Mouse (Mus musculus): ENCODE measurements around the gene Flcn.
A peak's percentile ranks its signal among the peaks of the same experiment; 100 is the strongest.
"Not testable (repeated sequence)": the region's sequence is repeated elsewhere in the genome, so short reads cannot be mapped to it uniquely, and the experiment has no call there.

The Flcn gene

DNA sequence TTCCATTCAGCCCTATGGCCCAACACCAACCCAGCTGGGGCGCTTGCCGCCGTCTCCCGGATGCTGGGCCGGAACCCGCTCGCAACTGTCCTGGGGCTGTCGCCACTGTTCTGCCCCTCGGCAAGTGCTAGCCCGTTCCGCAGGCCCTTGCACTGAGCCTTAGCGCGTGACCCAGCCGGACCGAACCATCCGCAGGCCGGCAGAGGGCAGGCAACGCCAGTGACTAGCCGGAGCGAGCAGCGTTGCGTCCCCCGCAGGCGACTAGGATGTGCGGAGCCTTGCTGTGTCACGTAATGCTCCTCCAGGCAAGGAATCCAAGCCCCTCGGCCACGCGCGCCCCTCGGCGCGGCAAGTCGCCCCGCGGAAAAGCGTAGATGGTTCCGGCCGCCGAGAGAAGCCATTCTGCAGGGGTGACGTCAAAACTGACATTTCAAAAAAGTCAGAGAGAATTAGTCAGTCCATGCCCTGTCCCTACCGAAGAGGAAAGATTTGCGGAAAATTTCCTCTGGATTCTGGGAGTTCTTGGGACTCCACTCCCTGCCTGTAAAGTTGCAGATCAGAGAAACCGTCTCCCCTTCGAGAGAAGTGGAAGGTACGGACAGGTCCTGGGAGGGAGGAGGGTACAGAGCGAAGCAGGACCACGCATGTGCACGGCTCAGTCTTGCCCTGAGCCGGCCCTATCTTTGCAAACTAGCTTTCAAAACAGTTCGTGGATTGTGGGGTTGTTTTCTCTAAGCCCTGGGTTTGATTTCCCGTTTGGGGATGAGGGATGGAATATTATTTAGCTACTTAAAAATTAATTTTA is at the start of gene Flcn:
TSS of gene Flcn (minus strand) at position 347 of the 805 bp plus-strand sequence.
- peak; percentile 82 for DNase-seq

- DNase-seq, result no peak
These were observed 43.0 kb upstream of the Flcn start for GRCm38 (mm10) chr11:59852865-59853264.

- DNase-seq, result peak; percentile 73
These were observed 38.4 kb upstream of the Flcn start for GRCm38 (mm10) chr11:59847891-59848884.

DNA sequence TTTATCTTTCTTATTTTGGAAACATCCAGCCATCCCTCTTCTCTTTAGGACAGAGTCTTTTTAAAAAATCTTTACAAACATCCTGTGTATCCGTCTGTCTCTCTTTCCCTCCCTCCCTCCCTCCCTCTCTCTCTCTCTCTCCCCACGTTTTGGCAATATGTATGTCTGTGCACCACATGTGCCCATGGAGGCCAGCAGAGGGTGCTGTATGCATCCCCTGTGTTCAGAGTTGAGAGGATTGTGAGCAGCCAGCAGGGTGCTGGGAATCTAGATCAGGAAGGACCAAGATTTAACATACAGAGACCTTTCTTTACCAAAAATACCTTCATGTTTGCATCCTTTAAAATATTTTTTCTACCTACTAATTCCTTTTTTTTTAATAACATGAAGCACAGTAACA is 37.3 kb upstream of the Flcn start:
- peak; percentile 72 for DNase-seq

GRCm38 (mm10) chr11:59846311-59846710 is 36.5 kb upstream of the Flcn start:
- DNase-seq, result no peak

GRCm38 (mm10) chr11:59839459-59840126 is 29.8 kb upstream of the Flcn start, which contains the start of gene Cops3:
Cops3 (minus strand) TSS chr11:59839838.
- DNase-seq, result peak; percentile 97

DNA sequence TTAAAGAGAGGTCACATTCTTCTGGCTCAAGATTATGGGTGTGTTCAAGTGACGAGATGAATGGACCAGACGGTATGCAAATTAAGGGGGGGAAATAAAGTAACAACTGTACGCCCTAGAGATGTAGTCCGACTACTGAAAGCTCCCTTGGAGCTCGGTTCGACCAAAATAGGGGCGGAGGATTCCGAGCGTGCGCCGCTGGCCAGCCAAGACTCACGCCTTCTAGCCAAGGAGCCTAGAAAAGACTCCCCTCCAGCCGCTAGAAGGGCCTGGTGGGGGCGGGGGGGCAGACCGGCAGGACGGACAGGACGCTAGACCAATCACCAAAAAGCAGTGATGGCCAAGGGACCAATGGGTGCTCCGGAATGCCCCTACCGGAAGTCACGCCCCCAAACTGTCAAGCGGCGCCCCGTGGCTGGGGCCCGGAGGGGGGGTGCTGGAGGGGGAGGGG is 29.2 kb upstream of the Flcn start, which contains the start of gene Nt5m:
TSS of gene Nt5m (plus strand) at position 440 of the 451 bp plus-strand sequence.
- DNase-seq, result peak; percentile 96

- DNase-seq, result no peak
These were observed 28.6 kb upstream of the Flcn start for GRCm38 (mm10) chr11:59838426-59838825.

GRCm38 (mm10) chr11:59837789-59838188 is 28.0 kb upstream of the Flcn start:
- not testable (repeated sequence) for DNase-seq

DNA sequence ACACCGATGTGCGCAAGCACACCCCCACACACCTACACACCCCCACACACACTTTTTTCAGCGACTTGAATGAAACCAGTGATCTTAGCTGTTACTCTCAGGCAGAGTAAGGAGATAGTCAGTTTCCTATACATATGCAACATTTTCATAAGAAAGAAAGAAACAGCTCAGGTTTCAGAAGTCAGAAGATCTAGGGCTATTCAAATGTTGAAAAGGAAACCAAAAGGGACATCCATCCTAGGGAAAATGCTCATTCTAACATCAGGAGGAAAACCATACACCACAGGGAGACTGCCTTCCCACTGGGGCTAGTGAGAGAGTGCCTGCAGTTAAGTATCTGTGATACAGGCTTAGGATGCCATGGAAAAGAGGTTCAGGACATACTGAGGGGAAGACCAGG is 11.8 kb upstream of the Flcn start:
- DNase-seq, result no peak

DNA sequence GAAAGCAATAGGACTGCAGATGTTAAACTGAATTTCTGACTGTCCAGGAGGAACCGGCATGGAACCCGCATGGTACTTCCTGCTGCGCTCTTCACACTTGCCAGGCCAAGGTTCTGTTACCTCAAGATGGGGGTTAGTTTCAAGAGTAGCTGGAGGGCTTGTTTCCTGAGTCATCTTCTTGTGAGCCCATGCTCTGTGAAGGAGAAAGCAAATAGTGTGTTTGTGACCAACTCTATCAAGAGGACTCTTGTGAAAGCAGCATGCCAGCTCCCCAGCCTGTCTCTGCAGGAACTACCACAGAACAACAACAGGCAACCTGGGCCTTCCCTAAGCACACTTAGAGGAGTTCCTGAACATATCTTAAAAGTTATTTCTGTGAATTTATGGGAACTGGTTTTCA is 8.1 kb upstream of the Flcn start:
- DNase-seq, result no peak

DNA sequence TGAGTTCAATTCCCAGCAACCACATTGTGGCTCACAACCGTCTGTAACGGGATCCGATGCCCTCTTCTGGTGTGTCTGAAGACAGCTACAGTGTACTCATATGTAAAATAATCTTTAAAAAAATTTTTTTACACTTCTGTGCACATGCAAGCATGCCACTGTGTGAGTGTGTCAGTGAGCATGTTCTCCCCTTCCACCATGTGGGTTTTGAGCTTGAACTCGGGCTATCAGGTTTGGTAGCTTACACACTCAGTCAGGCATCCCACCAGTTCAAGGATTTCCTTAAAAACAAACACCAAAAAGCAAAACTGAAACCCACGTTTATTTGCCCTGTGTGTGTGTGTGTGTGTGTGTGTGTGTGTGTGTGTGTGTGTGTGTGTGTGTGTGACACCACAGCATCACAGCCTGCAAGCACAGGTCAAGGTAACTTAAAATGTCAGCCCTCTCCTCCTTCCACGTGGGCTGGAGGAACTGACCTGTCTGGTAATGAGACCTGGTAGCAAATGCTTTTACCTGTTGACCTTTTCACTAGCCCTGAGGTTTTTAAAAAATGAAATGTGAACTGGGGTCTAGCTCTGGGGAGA is 5.8 kb upstream of the Flcn start:
- DNase-seq, result no peak

- no peak for DNase-seq
These were observed 5.1 kb upstream of the Flcn start for GRCm38 (mm10) chr11:59814936-59815335.

DNA sequence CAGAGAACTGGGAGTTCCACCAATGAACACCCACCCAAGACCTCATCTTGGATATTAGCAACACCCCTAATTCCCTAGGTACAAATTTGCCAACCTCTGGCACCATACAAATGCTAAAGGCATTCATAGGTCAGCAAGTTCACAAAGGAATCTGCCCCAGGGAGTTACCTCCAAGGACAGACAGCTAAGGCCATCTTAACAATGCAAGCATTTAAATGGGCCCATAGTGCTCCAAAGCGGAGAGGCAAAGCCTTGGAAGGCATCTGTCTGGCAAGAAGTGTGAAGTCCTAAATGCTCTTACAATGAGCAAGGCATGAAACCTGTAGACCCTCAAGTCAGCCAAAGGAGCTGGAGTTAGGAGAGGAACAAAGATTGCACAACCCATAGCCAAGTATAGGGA is 4.5 kb upstream of the Flcn start:
- DNase-seq, result no peak

DNA sequence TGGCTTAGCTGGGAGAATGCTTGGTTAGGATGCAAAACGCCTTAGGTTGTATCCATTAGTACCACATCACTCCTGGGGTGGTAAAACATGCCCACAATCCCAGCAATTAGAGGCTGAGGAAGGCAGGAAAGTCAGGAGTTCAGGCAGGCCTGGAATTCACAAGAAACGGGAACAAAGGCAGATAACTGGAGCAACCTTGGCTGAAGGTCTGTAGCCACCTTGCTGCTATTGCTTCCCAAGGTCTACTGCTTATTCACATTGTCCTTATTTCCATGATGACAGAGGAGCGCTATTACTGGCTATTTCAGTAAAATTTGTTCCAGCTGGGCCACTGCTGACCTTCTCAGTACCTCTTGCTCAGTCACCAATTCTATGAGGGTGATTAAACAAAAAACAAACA is 3.5 kb upstream of the Flcn start:
- no peak for DNase-seq

DNA sequence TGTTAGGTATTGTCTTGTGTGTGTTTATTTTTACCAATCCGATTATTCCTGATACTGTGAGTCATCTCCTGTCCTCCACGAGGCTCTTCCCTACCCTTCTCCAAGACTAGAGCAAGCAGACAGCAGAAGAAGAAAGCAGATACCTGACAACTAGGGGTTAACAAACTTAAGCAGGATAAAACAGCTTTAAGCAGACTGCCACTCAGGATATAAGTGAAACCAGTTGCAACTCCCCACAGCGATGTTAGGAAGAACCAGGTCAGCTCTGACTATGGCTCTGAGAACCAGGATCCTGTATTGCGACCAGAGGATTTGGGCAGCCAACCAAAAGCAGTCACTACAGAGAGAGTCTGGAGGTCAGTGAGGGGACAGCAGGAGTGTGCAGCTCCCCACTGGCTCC is 1.4 kb upstream of the Flcn start:
- DNase-seq, result no peak

DNA sequence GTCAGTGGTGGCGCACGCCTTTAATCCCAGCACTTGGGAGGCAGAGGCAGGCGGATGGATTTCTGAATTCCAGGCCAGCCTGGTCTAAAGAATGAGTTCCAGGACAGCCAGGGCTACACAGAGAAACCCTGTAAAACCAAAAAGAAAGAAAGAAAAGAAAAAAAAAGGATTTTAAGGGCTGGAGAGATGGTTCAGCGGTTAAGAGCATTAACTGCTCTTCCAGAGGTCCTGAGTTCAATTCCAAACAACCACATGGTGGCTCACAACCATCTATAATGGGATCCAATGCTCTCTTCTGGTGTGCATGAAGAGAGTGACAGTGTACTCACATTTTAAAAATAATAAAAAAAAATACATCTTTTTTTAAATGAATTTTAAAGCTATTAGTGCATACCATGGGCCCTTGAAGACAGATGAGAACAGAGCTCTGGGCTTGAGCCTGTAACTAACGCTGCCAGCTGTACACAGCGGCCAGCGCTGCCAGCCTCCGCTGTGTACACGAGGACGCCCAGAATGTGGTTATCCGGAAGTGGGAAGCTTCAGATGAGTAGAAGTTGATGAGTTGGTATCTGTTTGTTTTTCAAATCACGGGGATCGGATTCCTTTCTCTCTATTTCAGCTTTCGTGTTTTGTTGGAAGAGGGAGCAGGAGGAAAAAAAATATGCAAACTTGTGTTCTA is 803 bp upstream of the Flcn start:
- DNase-seq, result no peak

DNA sequence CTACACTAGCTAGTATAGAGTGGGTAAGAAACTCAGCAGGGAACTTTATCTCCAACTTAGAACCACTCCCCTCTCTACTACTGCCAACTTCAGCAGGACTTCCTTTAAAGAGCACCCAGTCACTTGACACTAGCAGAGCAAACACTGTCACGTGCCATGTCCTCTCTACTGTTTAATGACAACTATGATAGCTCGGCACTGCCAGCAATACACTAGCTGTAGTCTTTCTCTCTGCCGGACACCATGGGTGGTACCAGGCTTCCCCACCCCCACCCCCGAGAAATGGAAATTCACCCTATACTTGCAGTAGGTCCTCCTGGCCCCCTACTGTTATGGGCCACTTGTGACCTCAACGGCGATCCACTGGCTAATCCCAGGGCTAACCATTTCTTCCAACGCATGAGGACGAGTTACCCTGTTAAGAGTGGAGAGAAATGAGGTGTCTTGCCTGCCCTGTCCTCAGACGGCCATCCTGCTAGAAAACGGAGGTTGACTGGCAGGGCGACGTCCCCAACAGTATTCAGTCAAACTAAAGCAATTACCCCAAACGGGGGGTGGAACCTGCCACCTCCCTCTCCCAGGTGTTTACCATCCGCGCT is 646 bp downstream of the Flcn start:
- peak; percentile 18 for DNase-seq

- no peak for DNase-seq
These were observed 1.5 kb downstream of the Flcn start for GRCm38 (mm10) chr11:59808170-59808960.

DNA sequence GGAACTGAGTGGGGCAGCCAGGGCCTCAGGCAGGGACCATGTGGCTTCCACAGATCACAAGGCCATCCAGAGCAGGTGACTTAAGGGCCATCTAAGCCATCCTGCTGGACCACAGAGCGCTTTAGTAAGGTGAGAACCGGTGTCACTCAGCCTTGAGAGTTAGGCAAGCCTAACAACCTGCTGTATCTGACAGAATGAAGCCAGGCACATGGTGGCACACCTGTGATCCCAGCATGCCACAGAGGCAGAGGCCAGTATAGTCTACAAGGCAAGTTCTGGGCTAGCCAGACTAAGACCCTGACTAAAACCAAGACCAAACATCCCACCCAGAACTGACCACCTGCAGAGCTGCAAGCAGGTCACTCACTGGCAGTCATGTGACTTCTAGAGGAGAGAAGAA is 4.2 kb downstream of the Flcn start:
- DNase-seq, result no peak

DNA sequence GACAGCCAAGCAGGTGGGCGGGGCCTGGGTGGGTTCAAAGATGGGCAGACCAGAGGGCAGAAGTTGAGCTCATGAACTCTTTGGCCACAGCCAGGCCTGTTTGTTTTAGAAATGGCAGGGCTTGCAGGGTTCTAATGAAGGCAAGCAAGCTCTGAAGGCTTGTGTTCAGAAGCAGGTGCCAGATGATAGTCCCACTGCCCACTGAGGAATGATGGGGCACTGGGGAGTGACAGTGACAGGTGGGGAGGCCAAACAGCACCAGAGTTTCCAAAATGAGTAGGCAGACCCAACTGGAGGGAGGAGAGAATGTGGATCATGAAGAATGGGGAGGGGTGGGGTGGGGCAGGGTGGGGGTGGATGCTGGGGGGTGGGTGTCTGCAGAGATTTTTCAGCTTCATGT is 4.6 kb downstream of the Flcn start:
- DNase-seq, result no peak
